Mouse (Mus musculus) liver, embryonic 16.5 days (tissue): ENCODE measurements around the gene Lekr1. TPM values are rescaled to one million over a fixed set of nuclear protein-coding genes. Genes with fewer than 3 reads are reported as not detected.

Experiments
- ATAC-seq: fragments of 200-750 bp; cut with Nextera tagmentation; 2 replicates; pipeline ENCODE4 v1.8.0; 2017; ENCODE audit warnings: low read depth, mild to moderate bottlenecking, moderate number of reproducible peaks, moderate library complexity
- H3K27ac ChIP-seq: fragments of 300-500 bp; sonication (generic); 2 replicates; pipeline ENCODE4 v1.5.1; 2014; ENCODE audit warnings: mild to moderate bottlenecking, low read length
- H3K27me3 ChIP-seq: fragments of 300-500 bp; sonication (generic); 2 replicates; pipeline ENCODE4 v1.6.1; 2014; ENCODE audit warnings: low read depth, low read length, mixed read lengths; ENCODE audit not compliant: control insufficient read depth, insufficient read depth
- H3K36me3 ChIP-seq: fragments of 300-500 bp; sonication (generic); 2 replicates; pipeline ENCODE4 v1.6.1; 2014; ENCODE audit warnings: mild to moderate bottlenecking; ENCODE audit not compliant: control insufficient read depth, insufficient read depth
- H3K4me1 ChIP-seq: fragments of 300-500 bp; sonication (generic); 2 replicates; pipeline ENCODE4 v1.6.1; 2014; ENCODE audit warnings: low read depth, low read length, mixed read lengths; ENCODE audit not compliant: control insufficient read depth
- H3K4me2 ChIP-seq: fragments of 300-500 bp; sonication (generic); 2 replicates; pipeline ENCODE4 v1.6.1; 2014; ENCODE audit warnings: low read depth, low read length, mixed read lengths
- H3K4me3 ChIP-seq: fragments of 300-500 bp; sonication (generic); 2 replicates; pipeline ENCODE4 v1.5.1; 2014; ENCODE audit warnings: low read depth, mild to moderate bottlenecking, low read length
- H3K9ac ChIP-seq: fragments of 300-500 bp; sonication (generic); 2 replicates; pipeline ENCODE4 v1.6.1; 2014; ENCODE audit warnings: low read depth, low read length
- H3K9me3 ChIP-seq: fragments of 300-500 bp; sonication (generic); replicated peaks from 2 replicates; pipeline ENCODE4 v1.6.1; 2016; ENCODE audit warnings: low read length; ENCODE audit not compliant: control insufficient read depth
- WGBS: fragments of 180-500 bp; shearing (Covaris S2); extraction: QIAGEN DNeasy Blood & Tissue Kit; methylation state at CpG from one replicate; pipeline ENCODE4 v1.1.7; 2014; ENCODE audit not compliant: insufficient replicate concordance; 5-methylcytosine and 5-hydroxymethylcytosine counted together
- polyA plus RNA-seq: library from polyadenylated mRNA; unstranded; fragments of >200 nt; fragmentation: Nextera tagmentation; extraction: Ambion mirVana; gene quantifications from 2 replicates; pipeline ENCODE4 v1.2.1, GENCODE M21; 2015

The Lekr1 gene
- polyA plus RNA-seq, 1 experiment from 2014 or later = 0.94 TPM

DNA sequence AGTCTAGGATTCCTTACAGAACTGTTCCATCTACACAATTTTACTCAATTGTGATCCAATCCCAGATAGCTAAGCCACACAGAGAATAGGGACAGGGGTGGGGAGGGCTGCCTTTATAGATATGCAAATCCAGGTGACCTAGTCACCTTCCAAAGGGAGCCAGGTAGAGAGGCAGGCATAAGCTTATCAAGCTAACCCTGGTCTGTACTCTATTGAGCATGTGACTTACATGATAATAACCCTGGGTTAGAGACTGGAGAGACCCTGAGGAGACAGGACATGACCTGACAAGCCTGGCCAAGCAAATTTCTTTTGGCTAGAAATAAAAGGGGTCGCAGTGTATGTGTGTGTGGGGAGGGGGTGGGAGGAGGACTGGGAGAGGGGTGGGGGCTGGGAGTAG lies 17.1 kb upstream of the Lekr1 start:
- Histone ChIP-seq H3K27me3 (no peaks in the 10 kb centered on the region), H3K9ac (no peak overlapping the region), H3K4me3 (no peak overlapping the region), H3K27ac (no peak overlapping the region), H3K4me1 (no peaks in the 10 kb centered on the region), H3K4me2 (no peak overlapping the region), H3K9me3 (no peaks in the 10 kb centered on the region), H3K36me3 (no peaks in the 10 kb centered on the region)
- ATAC-seq = no peak
- WGBS = 33% methylated on average over 1 of the region's 1 CpGs

GRCm38 (mm10) chr3:65650156-65650815 lies 15.7 kb upstream of the Lekr1 start:
- H3K9me3 ChIP-seq = no peaks in the 10 kb centered on the region
- no peak overlapping the region for H3K4me2 ChIP-seq
- no peak for ATAC-seq
- WGBS = 50% methylated on average over 7 of the region's 7 CpGs
- no peak overlapping the region for H3K9ac ChIP-seq
- no peak overlapping the region for H3K4me3 ChIP-seq
- no peaks in the 10 kb centered on the region for H3K27me3 ChIP-seq
- no peaks in the 10 kb centered on the region for H3K36me3 ChIP-seq
- H3K27ac ChIP-seq = no peak overlapping the region
- no peaks in the 10 kb centered on the region for H3K4me1 ChIP-seq

GRCm38 (mm10) chr3:65654541-65655206 lies 11.4 kb upstream of the Lekr1 start:
- H3K4me2 ChIP-seq = no peak overlapping the region
- H3K4me3 ChIP-seq = no peak overlapping the region
- H3K9ac ChIP-seq = no peak overlapping the region
- WGBS = 51% methylated on average over 10 of the region's 10 CpGs
- H3K36me3 ChIP-seq = no peaks in the 10 kb centered on the region
- no peak for ATAC-seq
- H3K4me1 ChIP-seq = no peaks in the 10 kb centered on the region
- H3K27ac ChIP-seq = no peak overlapping the region
- H3K27me3 ChIP-seq = peaks cover 29% of the 10 kb centered on the region
- no peaks in the 10 kb centered on the region for H3K9me3 ChIP-seq

DNA sequence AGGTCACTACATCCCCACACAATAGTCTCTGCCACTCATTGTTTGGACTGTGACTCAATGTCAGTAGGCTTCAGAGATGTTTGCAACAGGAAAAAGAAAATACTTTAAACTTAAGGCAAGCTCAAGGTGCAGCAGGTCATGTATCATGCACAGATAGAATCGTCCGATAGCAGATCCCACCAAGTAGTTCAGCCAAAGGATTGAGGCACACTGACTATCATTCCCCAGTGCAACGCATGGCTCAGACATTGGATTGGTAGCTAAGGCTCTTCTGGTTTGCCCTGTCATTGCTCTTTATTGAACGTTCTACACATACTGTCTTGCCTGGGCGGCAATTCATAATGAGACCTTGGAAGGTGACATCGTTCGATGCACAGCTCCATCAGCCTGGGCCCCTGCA lies 9.6 kb upstream of the Lekr1 start:
- ATAC-seq = no peak
- H3K4me2 ChIP-seq = no peak overlapping the region
- 68% methylated on average over 7 of the region's 7 CpGs for WGBS
- no peaks in the 10 kb centered on the region for H3K9me3 ChIP-seq
- no peak overlapping the region for H3K27ac ChIP-seq
- H3K4me1 ChIP-seq = no peaks in the 10 kb centered on the region
- H3K27me3 ChIP-seq = peaks cover 33% of the 10 kb centered on the region
- H3K36me3 ChIP-seq = no peaks in the 10 kb centered on the region
- H3K4me3 ChIP-seq = no peak overlapping the region
- H3K9ac ChIP-seq = no peak overlapping the region

- Histone ChIP-seq H3K27me3 (peaks cover 33% of the 10 kb centered on the region), H3K27ac (no peak overlapping the region), H3K4me2 (no peak overlapping the region), H3K36me3 (no peaks in the 10 kb centered on the region), H3K9me3 (no peaks in the 10 kb centered on the region), H3K9ac (no peak overlapping the region), H3K4me1 (no peaks in the 10 kb centered on the region), H3K4me3 (no peak overlapping the region)
- WGBS = 37% methylated on average over 12 of the region's 12 CpGs
- ATAC-seq = no peak
Observed at GRCm38 (mm10) chr3:65656902-65657660, 8.9 kb upstream of the Lekr1 start.

DNA sequence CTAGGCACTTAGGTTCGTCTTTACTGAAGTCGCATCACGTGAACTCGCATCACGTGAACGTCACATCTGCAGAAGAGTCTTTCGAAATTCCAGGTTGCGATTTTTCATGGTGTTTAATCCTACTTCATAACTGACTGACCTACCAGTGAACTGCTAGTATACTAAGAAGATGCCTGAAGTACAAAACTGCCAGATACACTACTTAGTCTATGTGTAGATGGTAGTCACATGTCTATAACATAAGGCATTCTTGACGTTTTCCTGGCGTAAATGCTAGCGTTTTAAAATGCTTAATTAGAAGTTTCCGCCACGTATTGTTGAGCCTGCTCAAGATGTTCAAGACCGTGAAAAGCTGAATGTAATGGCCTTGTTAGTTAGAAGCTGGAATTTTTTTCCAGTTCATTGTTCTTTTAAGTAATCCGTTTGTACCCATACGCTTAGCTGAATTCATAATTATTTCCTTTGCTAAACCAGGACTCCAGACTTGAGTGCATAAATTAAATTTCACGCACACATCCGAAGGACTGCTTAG lies 7.9 kb upstream of the Lekr1 start:
- Histone ChIP-seq H3K27me3 (peaks cover 33% of the 10 kb centered on the region), H3K4me1 (no peaks in the 10 kb centered on the region), H3K27ac (no peak overlapping the region), H3K4me2 (peak overlapping the region; percentile 74; the same call in 1 of the 2 replicates), H3K9me3 (no peaks in the 10 kb centered on the region), H3K36me3 (no peaks in the 10 kb centered on the region), H3K9ac (no peak overlapping the region), H3K4me3 (peak overlapping the region; percentile 62; the same call in 1 of the 2 replicates)
- ATAC-seq = no peak
- WGBS = 21% methylated on average over 18 of the region's 18 CpGs

DNA sequence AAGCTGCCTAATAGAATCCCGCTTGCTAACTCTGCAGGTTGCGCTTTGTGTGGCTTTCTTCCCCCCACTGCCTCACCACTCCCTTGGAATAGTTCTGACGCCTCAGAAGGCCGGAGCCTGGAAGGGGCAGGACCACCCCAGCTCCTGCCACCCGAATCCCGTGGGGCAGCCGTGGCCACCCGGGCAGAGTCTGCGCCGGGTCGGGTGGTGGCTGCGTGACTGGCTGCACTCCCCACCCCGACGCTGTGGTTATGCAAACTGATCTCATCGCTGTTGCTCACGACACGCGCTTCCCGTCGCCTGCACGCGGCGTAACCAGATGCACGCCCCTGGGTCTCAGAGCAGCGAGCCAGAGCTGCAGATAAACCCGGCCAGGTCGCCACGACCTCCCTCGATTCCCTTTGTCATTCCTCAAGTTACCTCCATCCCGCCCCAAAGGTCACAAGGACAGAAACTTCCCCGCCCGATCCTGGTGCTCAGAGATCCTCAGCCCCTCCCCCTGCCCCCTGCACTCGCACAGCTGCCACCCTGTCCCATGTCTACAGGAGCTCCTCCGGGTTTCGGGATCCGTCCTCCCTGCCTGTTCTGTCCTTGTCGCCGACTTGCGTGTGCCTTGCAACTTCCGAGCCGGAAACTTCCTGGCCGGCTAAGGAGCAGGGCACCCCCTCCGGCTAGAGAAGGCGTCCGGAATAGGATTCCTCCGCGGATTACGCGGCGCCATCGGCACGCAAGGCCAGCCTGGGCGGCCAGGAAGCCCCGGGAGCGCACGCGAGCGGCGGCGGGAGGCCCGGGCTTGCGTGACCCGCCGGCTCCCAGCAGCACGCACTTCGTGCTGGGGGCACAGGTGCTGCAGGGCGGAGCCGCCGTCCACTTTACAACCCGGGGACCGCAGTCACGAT lies 7.1 kb upstream of the Lekr1 start:
- peak; percentile 72 for ATAC-seq
- H3K4me1 ChIP-seq = no peaks in the 10 kb centered on the region; the same call in 1 of the 2 replicates
- peak overlapping the region; percentile 48; the same call in 1 of the 2 replicates for H3K27ac ChIP-seq
- H3K36me3 ChIP-seq = no peaks in the 10 kb centered on the region
- H3K4me3 ChIP-seq = peak overlapping the region; percentile 62
- H3K4me2 ChIP-seq = peak overlapping the region; percentile 74
- peak overlapping the region; percentile 58 for H3K9ac ChIP-seq
- whole genome bisulfite sequencing = under 1% methylated on average over 72 of the region's 72 CpGs
- H3K27me3 ChIP-seq = peaks cover 33% of the 10 kb centered on the region
- no peaks in the 10 kb centered on the region for H3K9me3 ChIP-seq

GRCm38 (mm10) chr3:65659620-65659932 lies 6.5 kb upstream of the Lekr1 start:
- Histone ChIP-seq H3K9ac (peak overlapping the region; percentile 58), H3K4me1 (no peaks in the 10 kb centered on the region; the same call in 1 of the 2 replicates), H3K4me2 (peak overlapping the region; percentile 74), H3K27ac (peak overlapping the region; percentile 48; the same call in 1 of the 2 replicates), H3K27me3 (peaks cover 33% of the 10 kb centered on the region), H3K9me3 (no peaks in the 10 kb centered on the region), H3K36me3 (no peaks in the 10 kb centered on the region), H3K4me3 (peak overlapping the region; percentile 62)
- ATAC-seq = no peak
- 5% methylated on average over 9 of the region's 9 CpGs for WGBS
